Mouse (Mus musculus): ENCODE measurements around the gene Myo6.

DNA sequence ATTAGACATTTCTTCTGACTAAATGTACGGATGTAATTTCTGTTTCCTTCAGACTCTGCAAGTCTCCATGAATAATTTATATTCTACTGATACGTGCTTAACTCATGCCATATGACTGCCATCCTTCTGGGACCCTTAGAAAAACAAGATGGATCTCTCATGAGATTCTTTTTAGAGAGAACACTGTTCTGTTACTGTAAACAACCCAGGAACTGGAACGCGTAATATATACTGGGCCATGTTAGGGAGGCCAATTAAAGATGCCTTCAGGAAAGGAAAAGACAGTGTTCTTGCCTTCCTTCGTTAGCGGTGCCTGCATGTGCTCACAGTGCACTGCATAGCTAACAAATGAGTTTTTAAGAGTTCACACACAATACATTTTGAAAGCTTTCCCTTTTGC, 53.9 kb downstream of the Myo6 start:
- TF ChIP-seq CTCF (IDR thresholded peaks at IDR 0.05; ENCODE audit: borderline replicate concordance, insufficient read depth, low read length): no peak
- TF ChIP-seq POLR2A (IDR thresholded peaks at IDR 0.05; ENCODE audit: low read depth, low read length): no peak

Data from embryonic fibroblast, embryonic 13.5 days (primary cell).